Mouse (Mus musculus) heart, postnatal 25 days (tissue): ENCODE results near the gene Vmn1r176. TPM values are rescaled to one million over a fixed set of nuclear protein-coding genes. Genes with fewer than 3 reads are reported as not detected.
"Not testable (repeated sequence)": the region's sequence is repeated elsewhere in the genome, so short reads cannot be mapped to it uniquely, and the experiment has no call there.

Experiments
- DNase-seq: peaks from one replicate; pipeline ENCODE4 v3.0.0; 2022; ENCODE audit warnings: low spot score
- intact Hi-C: fragments of 180-260 bp; cut with DNase I; formaldehyde crosslinking; loops from one replicate; pipeline ENCODE4 v1.15.1; 2025
- total RNA-seq, 2 experiments: library from RNA; stranded (reverse); gene quantifications; 2 replicates each; pipeline ENCODE4 v1.2.3; 2021

Vmn1r176 gene
- total RNA-seq, result not detected

DNA sequence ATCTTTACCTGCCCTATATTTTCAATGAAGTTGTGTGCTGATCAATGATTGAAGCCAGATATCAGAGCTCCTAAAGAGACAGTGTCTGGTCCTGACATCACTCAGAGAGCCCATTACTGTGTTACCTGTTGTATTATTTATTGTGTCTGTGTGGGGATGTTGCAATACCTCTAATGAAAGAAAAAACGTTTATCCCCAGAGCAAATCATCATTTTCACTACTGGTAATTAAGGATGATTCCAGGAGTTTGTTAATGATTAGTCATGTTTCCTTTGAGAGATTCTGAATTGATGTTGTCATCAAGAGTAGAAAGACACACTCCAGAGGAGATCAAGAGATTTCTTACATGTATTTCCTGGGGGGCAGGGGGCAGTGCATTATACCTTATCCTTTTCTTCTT, at the start of gene Vmn1r176:
Gene Vmn1r176, minus strand, starts transcription at position 101 of the 400 bp plus-strand sequence.
- DNase-seq, intact Hi-C loops: not testable (repeated sequence)

DNA sequence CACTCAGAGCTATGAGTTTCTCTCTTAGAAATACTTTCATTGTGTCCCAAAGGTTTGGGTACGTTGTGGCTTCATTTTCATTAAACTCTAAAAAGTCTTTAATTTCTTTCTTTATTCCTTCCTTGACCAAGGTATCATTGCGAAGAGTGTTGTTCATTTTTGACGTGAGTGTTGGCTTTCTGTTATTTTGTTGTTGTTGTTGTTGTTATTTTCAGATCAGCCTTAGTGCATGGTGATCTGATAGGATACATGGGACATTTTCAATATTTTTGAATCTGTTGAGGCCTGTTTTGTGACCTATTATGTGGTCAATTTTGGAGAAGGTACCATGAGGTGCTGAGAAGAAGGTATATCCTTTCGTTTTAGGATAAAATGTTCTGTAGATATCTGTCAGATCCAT, 39.7 kb upstream of the Vmn1r176 start:
- DNase-seq, intact Hi-C loops: not testable (repeated sequence)

DNA sequence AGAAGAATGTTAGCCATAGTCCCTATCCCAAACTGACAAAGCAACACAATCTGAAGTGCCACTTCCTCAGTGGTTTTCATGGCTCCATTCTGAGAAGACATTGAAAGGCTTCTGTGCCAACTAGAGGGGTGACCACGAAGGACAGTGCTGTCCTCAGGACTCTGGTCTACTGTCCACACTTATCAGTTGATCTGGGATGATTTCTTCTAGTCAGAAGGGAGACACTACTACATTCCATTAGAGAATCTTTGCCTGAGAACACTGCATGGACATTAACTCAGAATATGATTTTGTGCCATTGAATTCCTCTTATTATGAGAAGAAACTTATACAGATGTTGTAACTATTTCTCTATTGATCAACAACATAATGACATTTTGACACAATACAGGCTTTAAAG, 29.2 kb upstream of the Vmn1r176 start, which contains the start of gene Vmn1r177:
Gene Vmn1r177, minus strand, starts transcription at position 101 of the 400 bp plus-strand sequence.
- DNase-seq, intact Hi-C loops: not testable (repeated sequence)

DNA sequence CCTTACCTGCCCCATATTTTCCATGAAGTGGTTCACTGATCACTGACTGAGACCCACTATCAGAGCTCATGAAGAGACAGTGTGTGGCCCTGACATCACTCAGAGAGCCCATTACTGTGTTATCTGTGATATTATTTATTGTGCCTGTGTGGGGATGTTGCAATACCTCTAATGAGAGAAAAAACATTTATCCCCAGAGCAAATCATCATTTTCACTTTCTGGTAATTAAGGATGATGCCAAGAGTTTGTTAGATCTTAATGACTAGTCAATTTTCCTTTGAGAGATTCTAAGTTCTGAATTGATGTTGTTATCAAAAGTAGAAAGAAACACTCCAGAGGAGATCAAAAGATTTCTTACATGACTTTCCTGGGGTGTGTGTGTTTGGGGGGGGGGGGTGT, 26.6 kb downstream of the Vmn1r176 start, which contains the start of gene Vmn1r175:
Gene Vmn1r175, minus strand, starts transcription at position 101 of the 400 bp plus-strand sequence.
- intact Hi-C loops, DNase-seq: not testable (repeated sequence)

DNA sequence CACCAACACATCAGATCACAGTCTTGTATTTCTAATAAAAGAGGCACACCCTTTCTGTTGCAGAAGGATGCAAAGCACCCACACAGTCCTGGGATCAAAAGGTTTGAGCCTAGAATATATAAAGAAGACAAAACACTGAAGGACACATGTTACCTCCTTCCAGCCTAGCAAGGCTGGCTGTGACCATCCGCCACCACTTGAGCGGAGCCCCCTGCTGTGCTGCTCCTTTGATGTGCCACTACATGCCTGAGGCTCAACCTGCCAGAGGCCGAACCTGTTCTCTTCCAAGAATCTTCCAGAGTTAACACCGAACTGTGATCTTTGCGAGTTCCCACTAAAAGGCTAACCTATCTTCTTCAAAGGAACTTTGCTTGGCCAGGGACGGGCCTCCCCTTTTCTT, 52.6 kb downstream of the Vmn1r176 start:
- intact Hi-C loops, result no loop called here
- no peak for DNase-seq

Other genes starting within 250 kb of the Vmn1r176 start
- not detected for gene Vmn1r170, start 231.2 kb downstream of the Vmn1r176 start, total RNA-seq
- not detected for gene Vmn1r171, start 206.7 kb downstream of the Vmn1r176 start, total RNA-seq
- not detected for gene Vmn1r172, start 179.1 kb downstream of the Vmn1r176 start, total RNA-seq
- gene Vmn1r173, start 136.7 kb downstream of the Vmn1r176 start, total RNA-seq, result not detected
- gene Vmn1r174, start 85.1 kb downstream of the Vmn1r176 start, total RNA-seq, result not detected
- gene Vmn1r175, start 26.7 kb downstream of the Vmn1r176 start, total RNA-seq, result not detected
- not detected for gene Vmn1r177, start 29.1 kb upstream of the Vmn1r176 start, total RNA-seq
- not detected for gene Vmn1r178, start 54.6 kb upstream of the Vmn1r176 start, total RNA-seq
- not detected for gene Vmn1r179, start 89.6 kb upstream of the Vmn1r176 start, total RNA-seq
- gene Vmn1r180, start 113.3 kb upstream of the Vmn1r176 start, total RNA-seq, result not detected
- not detected for gene Vmn1r181, start 137.2 kb upstream of the Vmn1r176 start, total RNA-seq
- not detected for gene V1rd19, start 164.3 kb upstream of the Vmn1r176 start, total RNA-seq
- not detected for gene Vmn1r183, start 215.9 kb upstream of the Vmn1r176 start, total RNA-seq
- 10 to 100 TPM; 12.6 to 13.5 TPM for gene Zfp180, start 244.6 kb upstream of the Vmn1r176 start, total RNA-seq